Mouse (Mus musculus) retina, adult 2 months (tissue): ENCODE measurements around the gene Pcdh10.

Source experiments
- DNase-seq: peaks from one replicate; pipeline ENCODE4 v3.0.0-alpha.2; 2012; ENCODE audit warnings: low read depth, low spot score

Pcdh10 gene

GRCm38 (mm10) chr3:45378145-45378544 is at the start of gene Pcdh10:
Gene Pcdh10, plus strand, starts transcription at chr3:45378398.
- peak; percentile 59 for DNase-seq

DNA sequence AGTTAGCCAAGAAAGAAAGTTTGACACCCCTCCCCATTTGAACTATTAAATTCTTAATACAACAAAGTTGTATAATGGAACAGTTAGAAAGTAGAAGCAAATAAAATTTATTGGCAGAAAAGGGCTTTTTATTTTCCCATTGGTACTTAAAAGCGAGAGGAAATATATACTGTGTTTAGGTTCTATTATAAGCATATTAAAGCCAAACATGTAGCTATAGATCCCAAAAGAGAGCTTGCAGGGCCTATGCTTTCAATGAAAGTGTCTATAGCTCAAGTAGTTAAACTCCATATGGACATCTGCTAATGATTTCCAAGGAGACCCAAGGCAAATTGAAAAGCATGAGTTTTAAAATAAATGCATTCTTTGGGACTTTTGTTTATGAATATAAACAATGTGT is 22.3 kb upstream of the Pcdh10 start:
- no peak for DNase-seq

DNA sequence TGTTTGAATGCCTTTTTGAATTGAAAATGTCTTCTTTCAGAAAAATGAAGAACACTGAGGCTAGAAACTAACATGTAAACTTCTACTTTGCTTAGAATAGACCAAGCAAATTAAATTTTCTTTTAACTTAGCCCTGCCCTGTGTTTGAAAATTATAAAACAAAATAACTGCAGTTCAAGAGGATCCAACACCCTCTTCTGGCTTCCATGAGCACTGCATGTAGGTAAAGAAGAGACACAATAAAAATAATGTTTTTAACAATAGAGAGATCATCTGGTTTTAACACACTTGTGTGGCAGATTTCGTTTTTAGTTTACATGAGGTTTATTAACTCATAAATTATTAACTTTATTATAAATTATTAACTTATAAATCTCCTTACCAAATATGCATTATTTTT is 9.2 kb upstream of the Pcdh10 start:
- no peak for DNase-seq

DNA sequence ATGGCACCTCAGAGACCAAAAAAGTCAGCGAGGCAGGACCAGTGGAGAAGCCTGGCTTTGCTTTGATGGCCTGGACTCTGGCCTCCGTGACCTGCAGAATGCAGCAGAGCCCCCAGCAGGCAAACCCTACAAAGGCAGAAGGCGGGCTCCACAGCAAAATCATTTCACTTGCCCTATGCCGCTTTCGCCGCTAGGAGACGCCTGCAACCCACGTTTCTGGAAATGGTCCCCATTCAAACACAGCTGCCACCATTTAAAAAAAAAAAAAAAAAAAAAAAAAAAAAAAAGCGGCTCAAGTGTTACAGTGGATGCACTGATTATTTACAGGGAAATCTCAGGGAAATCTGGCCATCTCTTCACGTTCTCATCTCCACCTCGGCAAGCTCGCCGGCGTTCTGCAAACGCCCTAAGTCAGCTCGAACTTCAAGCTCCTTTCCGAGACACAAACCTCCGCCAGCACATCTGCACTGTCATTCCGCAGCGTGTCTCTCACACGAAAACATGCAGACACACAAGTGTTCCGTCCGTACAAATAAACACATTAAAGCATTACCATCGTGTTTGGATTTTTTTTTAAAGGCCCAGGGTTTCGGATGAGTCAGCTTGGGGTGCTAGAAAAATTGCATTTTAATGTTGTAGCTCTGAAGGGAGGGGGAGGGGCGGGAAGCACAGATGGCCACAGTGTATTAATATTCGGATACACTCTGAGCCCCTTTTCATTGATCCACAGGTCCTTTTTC is 2.3 kb upstream of the Pcdh10 start:
- DNase-seq = no peak

- no peak for DNase-seq
Observed at GRCm38 (mm10) chr3:45376501-45377390, 1.5 kb upstream of the Pcdh10 start.

- no peak for DNase-seq
Observed at GRCm38 (mm10) chr3:45377391-45377998, 703 bp upstream of the Pcdh10 start.

GRCm38 (mm10) chr3:45379541-45379971 is 1.4 kb downstream of the Pcdh10 start:
- DNase-seq = no peak

GRCm38 (mm10) chr3:45379972-45380761 is 2.0 kb downstream of the Pcdh10 start:
- DNase-seq = no peak

GRCm38 (mm10) chr3:45380811-45381761 is 2.9 kb downstream of the Pcdh10 start:
- no peak for DNase-seq

GRCm38 (mm10) chr3:45382032-45382755 is 4.0 kb downstream of the Pcdh10 start:
- DNase-seq = no peak

- no peak for DNase-seq
Observed at GRCm38 (mm10) chr3:45383831-45384230, 5.6 kb downstream of the Pcdh10 start.

DNA sequence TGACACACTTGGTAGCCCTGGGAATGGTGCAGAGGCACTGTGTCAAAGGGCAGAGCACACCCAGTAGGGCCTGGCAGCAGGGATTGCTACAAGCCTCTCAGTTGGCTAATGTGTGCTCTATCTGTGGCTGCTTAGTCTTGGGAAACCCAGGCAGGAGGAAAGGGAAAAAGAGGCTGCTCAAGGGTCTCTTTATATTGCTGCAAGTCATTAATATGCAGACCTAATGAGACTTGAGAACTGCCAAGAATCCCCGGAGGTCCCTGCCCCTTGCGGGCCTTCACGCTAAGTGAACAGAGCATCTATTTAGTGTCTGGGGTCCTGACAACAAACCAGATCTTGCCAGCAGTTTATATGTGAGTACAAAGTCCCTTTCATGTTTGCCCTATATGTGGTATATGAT is 6.8 kb downstream of the Pcdh10 start:
- DNase-seq = no peak

DNA sequence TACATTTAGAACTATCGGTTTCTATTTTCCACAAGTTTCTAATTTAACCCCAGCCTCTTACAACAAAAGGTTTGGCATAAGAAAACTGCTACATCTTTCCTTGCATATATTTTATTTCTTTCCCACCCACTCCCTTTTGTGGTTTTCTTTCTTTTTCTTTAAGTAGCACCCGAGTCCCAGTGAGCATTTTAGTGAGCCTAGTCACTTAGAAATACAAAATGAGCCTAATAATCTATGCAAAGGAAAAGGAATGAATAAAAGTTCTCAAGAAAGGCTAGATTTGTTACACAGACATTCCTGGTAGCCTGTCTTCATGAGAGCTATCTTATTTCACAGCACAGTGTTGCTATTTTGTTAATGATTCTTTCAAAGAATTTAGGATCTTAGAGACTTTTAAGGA is 7.3 kb downstream of the Pcdh10 start:
- DNase-seq = no peak

- no peak for DNase-seq
Observed at GRCm38 (mm10) chr3:45386512-45386911, 8.3 kb downstream of the Pcdh10 start.

GRCm38 (mm10) chr3:45397101-45397500 is 18.9 kb downstream of the Pcdh10 start:
- DNase-seq = no peak

DNA sequence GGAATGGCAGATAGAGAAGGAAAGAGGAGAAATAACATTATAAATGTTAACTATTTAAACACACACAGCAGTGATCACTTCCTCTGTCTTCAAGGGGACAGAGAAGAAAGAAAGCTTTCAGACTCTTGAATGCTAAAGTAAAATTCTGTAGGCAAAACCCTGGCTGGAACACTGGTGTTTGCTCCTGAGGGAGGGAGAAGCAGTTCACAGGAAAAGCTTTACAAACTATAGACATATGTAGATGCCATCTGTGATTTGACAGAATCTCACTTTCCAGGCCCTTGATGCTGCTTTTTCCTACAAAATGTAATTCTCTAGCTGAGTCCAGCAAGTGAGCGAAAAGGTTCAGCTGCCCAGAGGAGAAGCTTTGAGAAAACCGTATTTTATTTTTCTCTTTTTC is 25.0 kb downstream of the Pcdh10 start:
- no peak for DNase-seq

DNA sequence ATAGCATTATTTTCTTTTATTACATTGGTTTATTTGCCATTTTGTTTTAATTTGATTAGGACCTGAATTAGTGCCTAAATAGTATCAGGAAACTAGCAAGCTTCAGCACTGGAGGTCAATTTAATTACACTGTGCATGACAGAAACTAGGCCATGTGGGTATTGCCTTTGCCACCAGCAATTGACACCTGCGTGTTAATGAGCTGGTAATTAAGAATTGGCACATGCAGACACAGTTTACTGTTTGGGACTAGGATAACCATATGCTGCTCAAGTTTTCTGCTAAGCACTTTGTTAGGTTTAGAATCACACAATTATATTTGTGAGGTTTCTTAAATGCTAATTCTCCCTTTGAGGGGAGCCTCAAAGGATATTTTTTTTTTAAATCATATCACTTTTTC is 53.5 kb downstream of the Pcdh10 start:
- DNase-seq = no peak

- DNase-seq = no peak
Observed at GRCm38 (mm10) chr3:45432172-45432765, 54.1 kb downstream of the Pcdh10 start.
